Mouse (Mus musculus) lung, embryonic 16.5 days (tissue): ENCODE results near the gene Cidec. TPM values are rescaled to one million over a fixed set of nuclear protein-coding genes. Genes with fewer than 3 reads are reported as not detected.
A peak's percentile ranks its signal among the peaks of the same experiment; 100 is the strongest.

ENCODE experiments used
- ATAC-seq: fragments of 200-750 bp; cut with Nextera tagmentation; 2 replicates; pipeline ENCODE4 v1.8.0; 2017; ENCODE audit warnings: low read depth, mild to moderate bottlenecking, moderate library complexity
- H3K27ac ChIP-seq: fragments of 300-500 bp; sonication (generic); 2 replicates; pipeline ENCODE4 v1.5.1; 2014; ENCODE audit warnings: mild to moderate bottlenecking, control low read depth, low read length
- H3K27me3 ChIP-seq: fragments of 300-500 bp; sonication (generic); 2 replicates; pipeline ENCODE4 v1.6.1; 2014; ENCODE audit warnings: low read depth, low read length, mixed read lengths; ENCODE audit not compliant: control insufficient read depth, insufficient read depth
- H3K36me3 ChIP-seq: fragments of 300-500 bp; sonication (generic); 2 replicates; pipeline ENCODE4 v1.6.1; 2014; ENCODE audit warnings: low read length; ENCODE audit not compliant: control insufficient read depth, insufficient read depth
- H3K4me1 ChIP-seq: fragments of 300-500 bp; sonication (generic); replicated peaks from 2 replicates; pipeline ENCODE4 v1.6.1; 2014; ENCODE audit warnings: low read length, mixed read lengths; ENCODE audit not compliant: control insufficient read depth, insufficient read depth
- H3K4me2 ChIP-seq: fragments of 300-500 bp; sonication (generic); 2 replicates; pipeline ENCODE4 v1.6.1; 2014; ENCODE audit warnings: low read depth, low read length, control low read depth
- H3K4me3 ChIP-seq: fragments of 300-500 bp; sonication (generic); 2 replicates; pipeline ENCODE4 v1.5.1; 2014; ENCODE audit warnings: mild to moderate bottlenecking, low read length, control low read depth
- H3K9ac ChIP-seq: fragments of 300-500 bp; sonication (generic); 2 replicates; pipeline ENCODE4 v1.6.1; 2014; ENCODE audit warnings: low read length, control low read depth
- H3K9me3 ChIP-seq: fragments of 300-500 bp; sonication (generic); 2 replicates; pipeline ENCODE4 v1.6.1; 2016; ENCODE audit warnings: low read length; ENCODE audit not compliant: control insufficient read depth
- WGBS: fragments of 180-500 bp; shearing (Covaris S2); extraction: QIAGEN DNeasy Blood & Tissue Kit; methylation state at CpG from one replicate; pipeline ENCODE4 v1.1.7; 2014; 5-methylcytosine and 5-hydroxymethylcytosine counted together
- polyA plus RNA-seq: library from polyadenylated mRNA; unstranded; fragments of >200 nt; fragmentation: Nextera tagmentation; extraction: Ambion mirVana; gene quantifications from 2 replicates; pipeline ENCODE4 v1.2.1, GENCODE M21; 2015

Gene Cidec
- polyA plus RNA-seq, 1 experiment from 2014 or later: 0.49 TPM

GRCm38 (mm10) chr6:113455007-113455406 lies 19.4 kb upstream of the Cidec start:
- Histone ChIP-seq H3K9ac (no peak overlapping the region), H3K36me3 (no peaks in the 10 kb centered on the region), H3K27ac (no peak overlapping the region), H3K4me3 (no peak overlapping the region), H3K27me3 (no peaks in the 10 kb centered on the region), H3K4me1 (peaks cover 6% of the 10 kb centered on the region), H3K4me2 (no peak overlapping the region), H3K9me3 (no peaks in the 10 kb centered on the region)
- no peak for ATAC-seq
- WGBS: 50% methylated on average over 5 of the region's 5 CpGs

GRCm38 (mm10) chr6:113451839-113452238 lies 16.3 kb upstream of the Cidec start:
- no peaks in the 10 kb centered on the region for H3K27me3 ChIP-seq
- peak; percentile 43 for ATAC-seq
- 68% methylated on average over 2 of the region's 2 CpGs for WGBS
- no peak overlapping the region for H3K4me3 ChIP-seq
- H3K4me2 ChIP-seq: no peak overlapping the region
- 0 out of 2 replicates have a peak, but pooled peaks cover 2% of the 10 kb centered on the region for H3K4me1 ChIP-seq
- H3K36me3 ChIP-seq: peaks cover 15% of the 10 kb centered on the region
- no peaks in the 10 kb centered on the region for H3K9me3 ChIP-seq
- no peak overlapping the region for H3K9ac ChIP-seq
- no peak overlapping the region for H3K27ac ChIP-seq

GRCm38 (mm10) chr6:113447639-113448038 lies 12.1 kb upstream of the Cidec start:
- H3K9me3 ChIP-seq: no peaks in the 10 kb centered on the region
- H3K36me3 ChIP-seq: peaks cover 20% of the 10 kb centered on the region
- H3K27ac ChIP-seq: no peak overlapping the region
- peaks cover 11% of the 10 kb centered on the region; the same call in 1 of the 2 replicates for H3K4me1 ChIP-seq
- no peak overlapping the region for H3K4me2 ChIP-seq
- no peak for ATAC-seq
- WGBS: 92% methylated on average over 4 of the region's 4 CpGs
- H3K4me3 ChIP-seq: no peak overlapping the region
- no peak overlapping the region for H3K9ac ChIP-seq
- no peaks in the 10 kb centered on the region for H3K27me3 ChIP-seq

- ATAC-seq: no peak
- H3K4me1 ChIP-seq: peaks cover 8% of the 10 kb centered on the region; the same call in 1 of the 2 replicates
- no peaks in the 10 kb centered on the region for H3K9me3 ChIP-seq
- H3K4me2 ChIP-seq: no peak overlapping the region
- H3K27me3 ChIP-seq: no peaks in the 10 kb centered on the region
- peaks cover 20% of the 10 kb centered on the region for H3K36me3 ChIP-seq
- 76% methylated on average over 6 of the region's 8 CpGs for WGBS
- no peak overlapping the region for H3K9ac ChIP-seq
- no peak overlapping the region for H3K4me3 ChIP-seq
- H3K27ac ChIP-seq: no peak overlapping the region
Measured at GRCm38 (mm10) chr6:113444207-113444965, 8.8 kb upstream of the Cidec start.

GRCm38 (mm10) chr6:113443091-113443490 lies 7.5 kb upstream of the Cidec start:
- peak overlapping the region; percentile 93 for H3K9ac ChIP-seq
- no peaks in the 10 kb centered on the region for H3K27me3 ChIP-seq
- H3K27ac ChIP-seq: no peak overlapping the region
- 41% methylated on average over 12 of the region's 12 CpGs for WGBS
- peaks cover 8% of the 10 kb centered on the region; the same call in 1 of the 2 replicates for H3K4me1 ChIP-seq
- peak overlapping the region; percentile 85 for H3K4me2 ChIP-seq
- no peak for ATAC-seq
- no peaks in the 10 kb centered on the region for H3K9me3 ChIP-seq
- peak overlapping the region; percentile 91 for H3K4me3 ChIP-seq
- peaks cover 14% of the 10 kb centered on the region for H3K36me3 ChIP-seq

- H3K36me3 ChIP-seq: peaks cover 9% of the 10 kb centered on the region
- H3K4me2 ChIP-seq: peak within 1 kb of the TSS; percentile 85
- no peaks in the 10 kb centered on the region for H3K27me3 ChIP-seq
- peak within 1 kb of the TSS; percentile 93 for H3K9ac ChIP-seq
- peak; percentile 93 for ATAC-seq
- H3K4me1 ChIP-seq: peaks cover 8% of the 10 kb centered on the region; the same call in 1 of the 2 replicates
- H3K4me3 ChIP-seq: peak within 1 kb of the TSS; percentile 91
- 0 out of 2 replicates have a peak within 1 kb of the TSS, but pooled peaks have one; percentile 0 for H3K27ac ChIP-seq
- H3K9me3 ChIP-seq: no peaks in the 10 kb centered on the region
- WGBS: under 1% methylated on average over 45 of the region's 45 CpGs
Measured at GRCm38 (mm10) chr6:113442442-113443090, 7.0 kb upstream of the Cidec start, which contains the start of gene Jagn1. Gene Jagn1, plus strand, starts transcription at chr6:113442569.

GRCm38 (mm10) chr6:113442087-113442441 lies 6.5 kb upstream of the Cidec start:
- no peak for ATAC-seq
- 39% methylated on average over 9 of the region's 9 CpGs for WGBS
- H3K9me3 ChIP-seq: no peaks in the 10 kb centered on the region

GRCm38 (mm10) chr6:113441147-113441680 lies 5.7 kb upstream of the Cidec start:
- 0 out of 2 replicates have a peak, but pooled peaks have one; percentile 50 for ATAC-seq
- Histone ChIP-seq H3K27me3 (no peaks in the 10 kb centered on the region), H3K4me2 (no peak overlapping the region), H3K4me1 (peaks cover 8% of the 10 kb centered on the region; the same call in 1 of the 2 replicates), H3K36me3 (peaks cover 5% of the 10 kb centered on the region; the same call in 1 of the 2 replicates), H3K4me3 (no peak overlapping the region), H3K9ac (no peak overlapping the region), H3K9me3 (no peaks in the 10 kb centered on the region), H3K27ac (no peak overlapping the region)
- 59% methylated on average over 7 of the region's 7 CpGs for WGBS

More at GRCm38 (mm10) chr6:113442087-113442441, 6.5 kb upstream of the Cidec start:
- H3K4me1 ChIP-seq: peaks cover 8% of the 10 kb centered on the region; the same call in 1 of the 2 replicates
- H3K27me3 ChIP-seq: no peaks in the 10 kb centered on the region
- H3K4me3 ChIP-seq: peak overlapping the region; percentile 91
- H3K9ac ChIP-seq: peak overlapping the region; percentile 93
- H3K4me2 ChIP-seq: peak overlapping the region; percentile 85
- 0 out of 2 replicates have a peak overlapping the region, but pooled peaks have one; percentile 0 for H3K27ac ChIP-seq
- peaks cover 5% of the 10 kb centered on the region for H3K36me3 ChIP-seq

GRCm38 (mm10) chr6:113440686-113441085 lies 5.1 kb upstream of the Cidec start:
- no peaks in the 10 kb centered on the region for H3K9me3 ChIP-seq
- WGBS: 84% methylated on average over 3 of the region's 3 CpGs
- ATAC-seq: no peak

More at GRCm38 (mm10) chr6:113440686-113441085, 5.1 kb upstream of the Cidec start:
- H3K9ac ChIP-seq: no peak overlapping the region
- H3K4me2 ChIP-seq: no peak overlapping the region
- no peaks in the 10 kb centered on the region for H3K27me3 ChIP-seq
- H3K27ac ChIP-seq: no peak overlapping the region
- H3K4me1 ChIP-seq: peaks cover 8% of the 10 kb centered on the region; the same call in 1 of the 2 replicates
- H3K36me3 ChIP-seq: peaks cover 3% of the 10 kb centered on the region; the same call in 1 of the 2 replicates
- no peak overlapping the region for H3K4me3 ChIP-seq
